Mouse (Mus musculus) skeletal muscle tissue, adult 2 months (tissue): ENCODE data around the gene Krt72.

Source experiments
- DNase-seq: peaks from one replicate; pipeline ENCODE4 v3.0.0-alpha.2; 2012; ENCODE audit warnings: low read depth, low spot score

The Krt72 gene

DNA sequence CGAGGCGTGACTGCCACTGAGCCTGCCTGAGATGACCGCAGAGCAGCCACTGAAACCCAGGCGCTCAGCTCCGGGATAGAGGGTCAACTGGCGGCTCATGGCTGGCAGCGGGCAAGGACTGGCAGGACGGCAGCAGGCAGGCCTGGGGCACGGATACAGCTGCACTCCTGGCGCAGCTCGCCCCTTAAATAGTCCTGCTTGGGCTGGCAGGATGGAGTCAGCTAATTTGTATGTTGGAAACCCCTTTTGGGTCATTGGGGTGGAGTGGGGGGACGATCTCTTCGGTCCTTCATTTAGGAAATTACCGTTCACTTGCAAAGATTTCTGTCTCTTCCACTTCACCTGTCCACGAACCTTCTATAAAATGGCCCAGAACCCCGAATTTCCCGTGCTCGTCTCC is at the start of gene Krt72:
Krt72 (minus strand) TSS at position 101 of the 400 bp plus-strand sequence.
- no peak for DNase-seq

- no peak for DNase-seq
Measured at GRCm38 (mm10) chr15:101834784-101835328, 48.6 kb upstream of the Krt72 start.

DNA sequence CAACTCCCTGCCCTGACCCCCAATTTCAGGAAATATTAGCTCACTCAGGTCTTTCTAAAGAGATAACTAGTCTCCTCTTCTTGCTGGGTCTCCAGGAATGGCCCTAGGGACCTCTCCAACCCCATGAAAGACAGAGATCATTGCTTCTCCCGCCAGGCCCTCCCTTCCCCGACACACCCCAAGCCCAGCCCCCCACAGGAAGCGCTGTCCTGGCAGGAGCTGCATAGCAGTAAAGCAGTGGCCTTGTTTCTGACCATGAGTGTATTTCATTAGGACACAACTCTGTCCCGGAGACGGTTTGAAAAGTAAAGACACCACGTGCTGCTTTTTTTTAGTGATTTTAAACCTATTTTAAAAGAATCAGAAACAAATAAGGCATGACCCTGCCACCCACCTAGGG is 46.9 kb upstream of the Krt72 start:
- no peak for DNase-seq

DNA sequence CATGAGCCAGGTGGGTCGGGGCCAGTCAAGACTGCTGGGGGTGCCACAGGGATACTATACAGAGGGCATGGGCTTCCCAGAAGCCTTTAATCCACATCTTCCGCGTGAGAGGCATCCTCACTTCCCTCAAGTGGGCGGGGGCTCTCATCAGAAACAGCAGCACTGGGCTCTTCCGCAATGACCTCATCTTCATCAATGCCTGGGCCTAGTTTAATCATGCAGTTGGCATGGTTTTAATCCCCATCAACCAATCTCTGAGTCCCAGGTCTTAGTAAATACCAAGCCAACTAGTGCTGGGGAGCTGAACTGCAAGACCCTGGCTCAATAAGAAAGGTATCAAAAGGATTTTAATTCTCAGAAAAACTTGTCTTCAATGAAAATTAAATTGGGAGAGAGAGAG is 43.2 kb upstream of the Krt72 start:
- DNase-seq = no peak

- DNase-seq = no peak
Measured at GRCm38 (mm10) chr15:101821786-101822185, 35.5 kb upstream of the Krt72 start.

DNA sequence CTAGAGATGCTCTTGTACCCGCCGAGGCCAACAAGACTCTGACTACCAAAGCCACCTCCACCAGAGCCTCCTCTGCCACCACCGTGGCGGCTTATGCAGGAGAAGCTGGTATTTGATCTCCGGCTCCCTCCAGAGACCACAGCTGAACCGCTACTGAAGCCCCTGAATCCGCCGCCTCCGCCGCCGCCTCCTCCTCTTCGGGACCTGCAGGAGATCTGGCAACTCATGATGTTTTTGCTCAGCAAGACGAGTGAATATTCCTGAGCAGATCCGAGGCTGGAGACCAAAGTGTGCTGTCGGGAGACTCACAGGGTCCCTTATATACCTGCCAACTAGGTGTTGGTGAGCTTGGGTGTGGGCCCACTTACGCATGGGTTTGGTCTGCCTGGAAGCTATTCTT is 31.6 kb upstream of the Krt72 start, which contains the start of gene Krt2:
Krt2 (minus strand) TSS at position 295 of the 400 bp plus-strand sequence.
- DNase-seq = no peak

DNA sequence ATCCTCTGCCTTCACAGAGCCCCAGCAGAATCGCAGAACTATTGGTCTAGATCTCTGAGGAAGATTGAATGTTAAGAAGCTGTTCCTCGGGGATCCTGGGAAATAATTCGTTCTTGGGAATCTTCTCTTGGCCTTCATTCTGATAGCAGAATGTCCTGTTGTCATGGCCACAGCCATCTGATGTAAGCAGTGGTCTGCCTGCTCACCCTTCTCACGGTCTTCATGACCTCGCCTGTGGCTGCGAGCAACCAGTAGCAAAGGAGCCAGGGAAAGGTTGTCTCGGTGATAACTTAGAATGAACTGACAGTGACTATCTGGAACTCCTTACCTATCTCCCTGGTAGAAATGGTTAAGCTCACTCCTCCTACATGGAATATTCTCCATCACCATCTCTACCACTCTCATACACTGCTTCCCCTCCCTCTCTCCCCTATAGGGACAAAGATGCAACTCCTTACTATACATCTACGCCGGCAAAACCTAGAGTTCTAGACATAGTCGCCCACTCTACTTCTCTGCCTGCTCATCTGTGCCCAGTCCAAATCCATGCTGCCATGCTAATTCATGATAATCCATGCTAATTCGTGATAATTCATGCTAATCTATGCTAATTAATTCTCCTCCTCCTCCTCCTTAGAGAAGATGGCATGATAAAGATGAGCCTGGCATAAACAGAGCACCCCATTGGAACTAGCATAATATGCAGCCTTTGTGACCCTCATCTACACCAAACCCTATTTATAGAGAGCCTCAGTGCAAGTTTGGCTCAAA is 17.0 kb upstream of the Krt72 start:
- DNase-seq = no peak

DNA sequence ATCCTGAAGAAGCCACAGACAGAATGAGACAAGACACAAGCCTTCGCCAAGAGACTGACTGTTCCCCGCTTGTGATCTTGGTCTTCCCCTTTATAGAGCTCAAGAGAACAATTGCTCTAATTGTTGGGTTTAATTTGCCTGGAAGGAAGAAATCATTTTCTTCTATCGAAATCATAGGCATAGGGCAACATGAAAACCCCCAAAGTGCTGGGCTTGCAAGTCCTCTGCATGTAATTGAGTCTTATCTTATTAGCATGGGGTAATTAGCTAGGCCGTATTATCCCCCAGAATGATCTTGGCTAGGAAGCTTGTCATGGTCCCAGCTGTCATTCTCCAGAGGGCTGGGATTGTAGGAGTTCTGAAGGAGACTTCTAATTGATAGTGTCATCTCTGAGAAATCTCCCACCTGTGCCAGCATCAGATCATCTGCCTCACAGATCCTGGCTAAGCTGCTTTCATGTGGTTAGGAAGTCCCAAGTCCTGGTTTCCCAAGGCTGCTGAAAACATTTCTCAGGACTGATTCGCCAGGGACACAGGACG is 16.1 kb upstream of the Krt72 start, which contains the start of gene Krt73:
Krt73 (minus strand) TSS at position 51 of the 540 bp plus-strand sequence.
- no peak for DNase-seq

DNA sequence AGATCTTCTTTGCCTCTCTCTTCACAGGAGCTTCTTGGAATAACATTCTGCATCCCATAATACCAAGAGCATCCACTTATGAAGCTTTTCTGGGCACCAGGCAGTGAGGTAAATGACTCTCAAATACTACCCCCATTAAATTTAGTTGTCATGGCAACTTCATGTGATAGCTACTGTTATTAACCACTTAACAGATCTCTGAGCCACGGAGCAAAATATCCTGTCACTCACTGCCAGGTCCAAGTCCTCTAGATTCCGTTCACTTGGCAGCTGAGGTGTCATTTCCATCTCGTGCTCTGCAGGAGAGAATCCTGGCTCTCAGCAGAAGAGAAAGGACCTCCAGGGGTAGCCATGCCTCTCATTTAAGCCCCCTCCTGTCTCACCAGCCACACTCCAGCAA is 4.6 kb upstream of the Krt72 start:
- DNase-seq = no peak

DNA sequence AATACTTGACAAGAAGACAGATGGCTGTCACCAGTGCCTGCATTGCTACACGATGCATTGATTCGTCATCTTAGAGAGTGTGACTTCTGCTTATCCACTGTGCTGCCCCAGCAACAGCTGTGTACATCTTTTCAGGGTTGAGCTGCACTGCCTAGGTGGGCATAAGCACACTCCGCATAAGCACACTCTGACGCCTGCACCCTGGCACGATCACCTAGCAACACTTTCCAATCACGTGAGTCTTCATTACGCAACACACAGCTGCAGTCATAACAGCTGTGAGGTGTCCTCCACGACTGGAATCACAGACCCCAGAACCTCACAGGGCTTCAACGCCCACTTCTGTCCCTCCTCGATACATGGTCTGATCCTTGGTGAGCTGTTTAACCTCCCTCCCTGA is 12.8 kb downstream of the Krt72 start:
- DNase-seq = peak; percentile 17

- peak; percentile 64 for DNase-seq
Measured at GRCm38 (mm10) chr15:101772711-101773081, 13.6 kb downstream of the Krt72 start.

- no peak for DNase-seq
Measured at GRCm38 (mm10) chr15:101772080-101772710, 14.1 kb downstream of the Krt72 start.

DNA sequence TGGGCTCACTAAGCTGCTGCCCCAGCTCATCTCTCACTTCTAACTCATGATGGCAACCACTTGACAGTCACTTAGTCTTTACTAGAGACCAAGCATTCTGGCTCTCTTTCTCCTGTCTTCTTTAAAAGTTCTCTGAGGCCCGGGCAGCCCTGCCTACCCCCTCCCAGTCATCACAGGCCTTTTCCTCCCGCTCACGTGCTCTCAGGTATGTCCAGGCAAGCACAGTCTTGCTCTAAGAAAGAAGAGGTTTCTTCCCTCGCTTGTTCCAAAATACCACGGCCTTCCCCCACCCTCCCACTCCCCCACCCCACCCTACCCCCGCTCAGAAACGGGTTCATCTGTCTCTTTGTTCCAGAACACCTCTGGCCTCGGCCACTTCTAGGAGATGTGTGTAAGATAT is 16.0 kb downstream of the Krt72 start:
- no peak for DNase-seq

DNA sequence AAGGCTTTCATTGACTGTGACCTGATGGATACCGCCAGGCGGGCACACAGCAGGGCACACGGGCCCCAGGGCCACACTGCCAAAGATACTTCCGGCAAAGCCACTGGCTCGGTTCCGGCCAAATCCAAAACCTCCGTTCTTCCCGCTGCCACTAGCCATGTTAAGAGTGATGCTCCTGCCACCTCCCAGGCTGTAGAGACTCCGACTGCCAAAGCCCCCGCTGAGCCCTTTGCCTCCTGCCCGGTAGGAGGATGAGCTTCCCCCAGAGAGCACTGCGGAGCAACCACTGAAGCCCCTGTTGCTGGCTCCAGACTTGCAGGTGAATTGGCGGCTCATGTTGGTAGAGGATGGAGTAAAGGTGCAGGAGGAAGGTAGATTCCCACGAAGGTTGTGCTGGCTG is 43.5 kb downstream of the Krt72 start, which contains the start of gene Krt71:
Krt71 (minus strand) TSS at position 399 of the 400 bp plus-strand sequence.
- DNase-seq = no peak

- DNase-seq = no peak
Measured at GRCm38 (mm10) chr15:101737786-101738185, 48.5 kb downstream of the Krt72 start.

GRCm38 (mm10) chr15:101730653-101731052 is 55.6 kb downstream of the Krt72 start:
- DNase-seq = no peak
